Mouse (Mus musculus) neural tube, embryonic 11.5 days (tissue): Measurements from ENCODE around the gene Pappa. TPM values are rescaled to one million over a fixed set of nuclear protein-coding genes. Genes with fewer than 3 reads are reported as not detected.

ENCODE experiments used
- ATAC-seq: fragments of 200-750 bp; cut with Nextera tagmentation; 2 replicates; pipeline ENCODE4 v1.8.0; 2017; ENCODE audit warnings: moderate number of reproducible peaks, mild to moderate bottlenecking, moderate TSS enrichment, moderate library complexity; ENCODE audit not compliant: insufficient read depth, low FRiP score, low TSS enrichment
- DNase-seq: peaks from one replicate; pipeline ENCODE4 v3.0.0-alpha.2; 2015; ENCODE audit warnings: low spot score
- H3K27ac ChIP-seq: fragments of 300-500 bp; sonication (generic); 2 replicates; pipeline ENCODE4 v1.5.1; 2014; ENCODE audit warnings: low read depth, mild to moderate bottlenecking, low read length
- H3K27me3 ChIP-seq: fragments of 300-500 bp; sonication (generic); 2 replicates; pipeline ENCODE4 v1.6.1; 2014; ENCODE audit warnings: mild to moderate bottlenecking, low read length, mixed read lengths; ENCODE audit not compliant: control insufficient read depth, insufficient read depth
- H3K36me3 ChIP-seq: fragments of 300-500 bp; sonication (generic); 2 replicates; pipeline ENCODE4 v1.6.1; 2014; ENCODE audit warnings: mild to moderate bottlenecking, low read length, moderate library complexity, mixed read lengths; ENCODE audit not compliant: control insufficient read depth, insufficient read depth
- H3K4me1 ChIP-seq: fragments of 300-500 bp; sonication (generic); 2 replicates; pipeline ENCODE4 v1.6.1; 2014; ENCODE audit warnings: low read length, mixed read lengths; ENCODE audit not compliant: control insufficient read depth, insufficient read depth
- H3K4me2 ChIP-seq: fragments of 300-500 bp; sonication (generic); 2 replicates; pipeline ENCODE4 v1.6.1; 2014; ENCODE audit warnings: low read depth, mild to moderate bottlenecking, moderate library complexity
- H3K4me3 ChIP-seq: fragments of 300-500 bp; sonication (generic); 2 replicates; pipeline ENCODE4 v1.5.1; 2014; ENCODE audit warnings: low read depth, low read length
- H3K9ac ChIP-seq: fragments of 300-500 bp; sonication (generic); 2 replicates; pipeline ENCODE4 v1.6.1; 2014; ENCODE audit warnings: mild to moderate bottlenecking, low read length
- H3K9me3 ChIP-seq: fragments of 300-500 bp; sonication (generic); 2 replicates; pipeline ENCODE4 v1.6.1; 2016; ENCODE audit warnings: low read length; ENCODE audit not compliant: control insufficient read depth
- WGBS: fragments of 180-500 bp; shearing (Covaris S2); extraction: QIAGEN DNeasy Blood & Tissue Kit; methylation state at CpG from one replicate; pipeline ENCODE4 v1.1.7; 2014; 5-methylcytosine and 5-hydroxymethylcytosine counted together
- polyA plus RNA-seq: library from polyadenylated mRNA; unstranded; fragments of >200 nt; fragmentation: Nextera tagmentation; extraction: Ambion mirVana; gene quantifications from 2 replicates; pipeline ENCODE4 v1.2.1, GENCODE M21; 2014

Gene Pappa
- polyA plus RNA-seq, 1 experiment from 2014 or later: 0.78 TPM

GRCm38 (mm10) chr4:65302666-65303065 is 178.7 kb downstream of the Pappa start:
- Histone ChIP-seq H3K36me3 (no peaks in the 10 kb centered on the region), H3K4me2 (no peak overlapping the region), H3K4me1 (peaks cover under 1% of the 10 kb centered on the region; the same call in 1 of the 2 replicates), H3K4me3 (no peak overlapping the region), H3K27me3 (no peaks in the 10 kb centered on the region), H3K27ac (no peak overlapping the region), H3K9ac (no peak overlapping the region), H3K9me3 (no peaks in the 10 kb centered on the region)
- DNase-seq (no peak), ATAC-seq (no peak)
- WGBS: 63% methylated on average over 3 of the region's 3 CpGs

GRCm38 (mm10) chr4:65317877-65318525 is 194.0 kb downstream of the Pappa start:
- H3K4me1 ChIP-seq: no peaks in the 10 kb centered on the region
- H3K9ac ChIP-seq: no peak overlapping the region
- H3K27ac ChIP-seq: no peak overlapping the region
- 77% methylated on average over 10 of the region's 10 CpGs for WGBS
- no peak overlapping the region for H3K4me3 ChIP-seq
- H3K9me3 ChIP-seq: no peaks in the 10 kb centered on the region
- DNase-seq (no peak), ATAC-seq (no peak)
- no peaks in the 10 kb centered on the region for H3K36me3 ChIP-seq
- no peaks in the 10 kb centered on the region for H3K27me3 ChIP-seq
- no peak overlapping the region for H3K4me2 ChIP-seq

- no peaks in the 10 kb centered on the region for H3K36me3 ChIP-seq
- no peak overlapping the region for H3K9ac ChIP-seq
- ATAC-seq (no peak), DNase-seq (no peak)
- H3K4me1 ChIP-seq: no peaks in the 10 kb centered on the region
- H3K4me2 ChIP-seq: no peak overlapping the region
- 90% methylated on average over 4 of the region's 4 CpGs for WGBS
- no peak overlapping the region for H3K27ac ChIP-seq
- H3K9me3 ChIP-seq: no peaks in the 10 kb centered on the region
- H3K27me3 ChIP-seq: no peaks in the 10 kb centered on the region
- H3K4me3 ChIP-seq: no peak overlapping the region
These were observed 197.4 kb downstream of the Pappa start for GRCm38 (mm10) chr4:65321340-65321739.

- Histone ChIP-seq H3K4me3 (no peak overlapping the region), H3K4me1 (no peaks in the 10 kb centered on the region), H3K9ac (no peak overlapping the region), H3K27me3 (no peaks in the 10 kb centered on the region), H3K36me3 (no peaks in the 10 kb centered on the region), H3K9me3 (no peaks in the 10 kb centered on the region), H3K27ac (no peak overlapping the region), H3K4me2 (no peak overlapping the region)
- DNase-seq (no peak), ATAC-seq (no peak)
- WGBS: 100% methylated on average over 1 of the region's 1 CpGs
These were observed 198.0 kb downstream of the Pappa start for GRCm38 (mm10) chr4:65321959-65322358.

- DNase-seq (no peak), ATAC-seq (no peak)
- Histone ChIP-seq H3K4me2 (no peak overlapping the region), H3K27ac (no peak overlapping the region), H3K27me3 (no peaks in the 10 kb centered on the region), H3K9me3 (no peaks in the 10 kb centered on the region), H3K9ac (no peak overlapping the region), H3K36me3 (no peaks in the 10 kb centered on the region), H3K4me3 (no peak overlapping the region), H3K4me1 (no peaks in the 10 kb centered on the region)
- WGBS: 100% methylated on average over 2 of the region's 2 CpGs
These were observed 201.8 kb downstream of the Pappa start for GRCm38 (mm10) chr4:65325816-65326215.

- Histone ChIP-seq H3K4me1 (no peaks in the 10 kb centered on the region), H3K27me3 (no peaks in the 10 kb centered on the region), H3K27ac (no peak overlapping the region), H3K4me3 (no peak overlapping the region), H3K9ac (no peak overlapping the region), H3K4me2 (no peak overlapping the region), H3K36me3 (no peaks in the 10 kb centered on the region), H3K9me3 (no peaks in the 10 kb centered on the region)
- 68% methylated on average over 9 of the region's 9 CpGs for WGBS
- ATAC-seq: no peak
- DNase-seq: no peak
These were observed 204.7 kb downstream of the Pappa start for GRCm38 (mm10) chr4:65328486-65329308.

GRCm38 (mm10) chr4:65333718-65334117 is 209.7 kb downstream of the Pappa start:
- no peaks in the 10 kb centered on the region for H3K4me1 ChIP-seq
- DNase-seq: no peak
- no peak for ATAC-seq
- no peaks in the 10 kb centered on the region for H3K9me3 ChIP-seq
- no peak overlapping the region for H3K4me3 ChIP-seq
- WGBS: 67% methylated on average over 1 of the region's 1 CpGs
- H3K9ac ChIP-seq: no peak overlapping the region
- no peak overlapping the region for H3K27ac ChIP-seq
- no peak overlapping the region for H3K4me2 ChIP-seq
- H3K36me3 ChIP-seq: no peaks in the 10 kb centered on the region
- no peaks in the 10 kb centered on the region for H3K27me3 ChIP-seq

GRCm38 (mm10) chr4:65341766-65342165 is 217.8 kb downstream of the Pappa start:
- Histone ChIP-seq H3K9ac (no peak overlapping the region), H3K4me2 (no peak overlapping the region), H3K4me3 (no peak overlapping the region), H3K27ac (no peak overlapping the region), H3K36me3 (no peaks in the 10 kb centered on the region), H3K4me1 (no peaks in the 10 kb centered on the region), H3K9me3 (no peaks in the 10 kb centered on the region), H3K27me3 (no peaks in the 10 kb centered on the region)
- no peak for ATAC-seq
- 92% methylated on average over 3 of the region's 3 CpGs for WGBS
- DNase-seq: no peak

- DNase-seq (peak; percentile 27), ATAC-seq (no peak)
- H3K4me2 ChIP-seq: no peak overlapping the region
- no peaks in the 10 kb centered on the region for H3K36me3 ChIP-seq
- WGBS: 66% methylated on average over 7 of the region's 7 CpGs
- no peak overlapping the region for H3K4me3 ChIP-seq
- H3K9ac ChIP-seq: no peak overlapping the region
- no peak overlapping the region for H3K27ac ChIP-seq
- no peaks in the 10 kb centered on the region for H3K9me3 ChIP-seq
- H3K4me1 ChIP-seq: no peaks in the 10 kb centered on the region
- no peaks in the 10 kb centered on the region for H3K27me3 ChIP-seq
These were observed 226.5 kb downstream of the Pappa start for GRCm38 (mm10) chr4:65350521-65350920.
